Mouse (Mus musculus): ENCODE data around the gene Zfp952. TPM values are rescaled to one million over a fixed set of nuclear protein-coding genes. Genes with fewer than 3 reads are reported as not detected.

Gene Zfp952
- 3.8 and 4.6 TPM in 2 replicates for total RNA-seq (2023)

DNA sequence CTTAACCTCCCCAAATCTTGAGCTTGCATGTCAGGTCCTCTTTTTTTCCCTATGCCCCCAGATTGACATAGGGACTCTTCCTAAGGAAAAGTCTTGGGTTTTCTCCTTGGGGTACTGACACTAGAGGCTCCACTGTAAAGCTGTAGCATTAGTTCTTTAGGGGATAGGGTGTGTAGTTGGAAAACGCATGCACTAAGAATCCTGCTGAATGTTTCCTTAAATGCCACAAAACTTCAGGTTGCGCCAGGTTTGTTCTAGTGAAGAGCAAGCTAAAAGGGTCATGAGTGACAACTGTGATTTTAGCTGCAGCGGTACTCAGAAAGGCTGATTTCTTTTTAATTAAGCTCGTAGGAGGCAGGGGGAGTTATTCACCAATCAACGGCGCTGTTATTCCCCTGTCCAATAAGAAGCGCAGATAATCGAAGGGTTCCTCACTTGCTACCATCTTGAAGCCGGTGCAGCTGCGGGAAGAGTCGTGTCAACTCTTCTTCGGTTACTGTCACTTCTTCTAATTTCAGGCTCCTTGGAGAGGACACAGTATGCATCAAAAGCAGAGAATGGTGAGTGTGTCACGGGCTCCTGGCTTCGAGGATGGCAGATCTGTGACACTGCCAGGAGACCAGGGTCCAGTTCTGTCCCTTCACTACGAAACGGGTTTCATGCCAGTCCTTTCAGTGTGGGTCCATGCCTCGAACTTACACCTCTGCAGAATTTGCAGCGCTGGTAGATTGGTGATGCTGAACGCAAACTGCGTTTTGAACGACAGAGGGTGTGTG lies at the start of gene Zfp952:
Gene Zfp952 (plus strand): TSS at position 431 of the 776 bp plus-strand sequence.

DNA sequence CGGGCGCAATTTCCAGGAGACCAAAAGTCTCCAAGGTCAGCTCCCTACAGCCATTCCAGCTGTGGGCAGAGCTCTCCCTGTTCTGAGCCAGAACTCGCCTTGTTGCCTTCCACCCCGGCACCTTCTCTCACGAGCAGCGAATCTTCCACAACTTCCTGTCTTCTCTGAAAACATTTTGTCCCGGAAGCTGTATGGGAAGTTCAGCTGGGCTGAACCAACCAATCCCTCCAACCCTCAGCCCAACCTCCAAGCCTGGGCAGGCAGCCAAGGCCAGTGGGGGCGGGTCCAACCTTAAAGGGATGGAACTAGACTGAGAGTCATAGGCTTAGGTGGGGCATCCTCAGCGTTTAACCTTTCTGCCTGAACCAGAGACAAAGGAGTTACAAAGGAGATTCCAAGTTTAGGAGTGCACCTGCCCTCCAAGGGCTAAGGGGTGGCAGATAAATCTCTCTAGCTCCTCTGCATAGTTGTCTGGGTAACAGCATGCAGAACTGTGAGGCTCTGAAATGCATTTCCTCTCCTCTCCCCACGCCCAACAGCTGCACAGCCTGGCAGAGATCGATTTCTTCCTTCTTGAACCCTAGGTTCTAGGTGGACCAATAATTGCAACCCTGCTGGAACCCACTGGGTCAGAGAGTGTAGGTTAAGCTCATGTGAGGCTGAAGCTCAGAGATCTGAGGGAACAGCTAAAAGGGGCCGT lies 45.6 kb upstream of the Zfp952 start, which contains the start of gene Cyp4f13:
Gene Cyp4f13 (minus strand): TSS at position 188 of the 700 bp plus-strand sequence.

DNA sequence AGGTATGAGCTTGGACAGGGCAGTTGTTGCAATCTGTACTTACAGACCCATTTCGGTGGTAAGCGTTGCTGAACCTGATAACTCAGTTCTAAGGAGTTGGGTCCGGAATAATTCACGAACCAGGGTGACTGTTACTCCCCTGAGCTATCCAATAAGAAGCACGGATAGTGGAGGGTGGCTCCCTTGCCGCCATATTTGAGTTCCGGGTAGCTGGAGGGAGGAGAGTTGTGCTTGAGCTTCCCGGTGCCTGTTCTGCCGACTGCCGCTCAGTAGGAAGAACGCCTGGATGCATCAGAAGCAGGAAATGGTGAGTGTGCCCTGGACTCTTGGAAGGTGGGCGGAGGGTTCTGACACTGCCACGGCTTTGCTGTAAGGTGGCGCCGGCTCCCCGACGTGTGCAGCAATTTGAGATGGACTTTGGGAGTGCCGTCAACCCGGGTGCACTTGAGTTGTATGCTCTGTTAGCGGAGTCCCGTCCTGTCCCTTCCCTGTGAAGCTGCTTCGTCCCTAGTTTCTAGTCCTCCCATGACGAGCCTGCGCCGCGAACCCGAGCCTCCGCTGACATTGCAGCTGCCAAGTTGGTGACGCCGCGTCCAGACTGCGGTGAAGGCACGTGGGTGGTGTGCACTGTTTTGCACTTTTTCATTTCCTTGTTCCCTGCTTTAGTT lies 27.2 kb upstream of the Zfp952 start, which contains the start of gene Zfp472:
Gene Zfp472 (plus strand): TSS at position 192 of the 668 bp plus-strand sequence.

DNA sequence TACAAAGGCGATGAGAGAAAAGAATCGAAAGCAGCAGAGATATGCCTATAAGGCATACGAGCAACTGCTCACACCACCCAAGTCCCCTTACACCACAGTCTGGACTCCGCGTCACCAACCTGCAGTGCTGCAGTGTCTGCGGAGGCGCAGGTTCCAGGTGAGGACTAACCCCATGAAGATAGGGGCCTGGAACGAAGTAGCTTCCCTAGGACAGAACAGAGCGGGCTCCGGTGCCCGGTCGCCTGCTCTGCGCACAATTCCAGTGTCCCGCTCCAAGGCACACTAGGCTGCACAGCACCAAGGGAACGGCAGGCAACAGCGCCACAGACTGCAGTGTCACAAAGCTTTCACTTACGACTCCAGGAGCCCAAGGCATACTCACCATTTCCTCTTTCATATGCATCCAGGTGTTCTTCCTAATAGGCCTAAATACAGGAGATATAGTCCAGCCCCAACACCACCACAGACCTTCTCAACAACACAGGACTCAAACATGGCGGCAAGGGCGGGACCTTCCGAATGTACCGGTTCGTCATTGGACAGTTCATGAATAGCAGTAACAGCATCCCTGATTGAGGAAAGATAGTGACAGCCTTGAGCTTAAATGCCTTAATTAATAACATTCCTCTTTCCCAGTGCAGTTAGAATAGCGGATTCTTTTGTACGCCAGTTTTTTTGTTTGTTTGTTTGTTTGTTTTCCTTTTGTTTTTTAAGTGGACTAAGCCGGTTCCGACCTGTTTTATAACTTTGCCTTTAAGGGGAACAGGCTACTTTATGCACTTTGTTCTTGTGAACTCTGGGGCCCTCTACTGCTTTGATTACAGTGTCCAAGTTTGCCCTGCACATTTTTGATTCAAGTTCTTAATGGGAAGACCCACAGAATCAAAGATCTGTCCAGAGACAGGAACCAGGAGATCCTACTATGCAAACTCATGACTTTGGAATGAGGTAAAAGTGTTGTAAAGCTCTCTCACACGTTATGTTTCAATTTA lies 40.3 kb downstream of the Zfp952 start, which contains the start of gene Zfp763:
Gene Zfp763 (minus strand): TSS at position 503 of the 992 bp plus-strand sequence.

Other genes starting within 250 kb of the Zfp952 start
- 74.6 and 114 TPM in 2 replicates for gene Zfp871, start 204.8 kb upstream of the Zfp952 start, total RNA-seq (2023)
- gene Zfp811, start 183.2 kb upstream of the Zfp952 start, total RNA-seq (2023) = not detected in 2 replicates
- 0.79 and 1.3 TPM in 2 replicates for gene Zfp799, start 162.9 kb upstream of the Zfp952 start, total RNA-seq (2023)
- gene Zfp870, start 101.5 kb upstream of the Zfp952 start, total RNA-seq (2023) = 0.34 and 0.73 TPM in 2 replicates
- gene Cyp4f14, start 75.8 kb upstream of the Zfp952 start, total RNA-seq (2023) = not detected in 2 replicates
- 63.2 and 86.6 TPM in 2 replicates for gene Cyp4f13, start 45.7 kb upstream of the Zfp952 start, total RNA-seq (2023)
- gene Zfp472, start 27.3 kb upstream of the Zfp952 start, total RNA-seq (2023) = 13.3 and 18.4 TPM in 2 replicates
- 0.60 and 0.82 TPM in 2 replicates for gene Zfp763, start 40.3 kb downstream of the Zfp952 start, total RNA-seq (2023)
- not detected in 2 replicates for gene 4921501E09Rik, start 74.9 kb downstream of the Zfp952 start, total RNA-seq (2023)
- gene Zfp563, start 96.2 kb downstream of the Zfp952 start, total RNA-seq (2023) = 0.23 and 0.85 TPM in 2 replicates
- gene Morc2b, start 146.6 kb downstream of the Zfp952 start, total RNA-seq (2023) = not detected in 2 replicates
- not detected in 2 replicates for gene Olfr55, start 175.3 kb downstream of the Zfp952 start, total RNA-seq (2023)
- not detected in 2 replicates for gene Olfr239, start 198.2 kb downstream of the Zfp952 start, total RNA-seq (2023)
- not detected in 2 replicates for gene Olfr1564, start 228.6 kb downstream of the Zfp952 start, total RNA-seq (2023)

Measured in neutrophil, adult 65 days (primary cell).